Mouse (Mus musculus) stomach, postnatal 0 days (tissue): ENCODE data around the gene Meltf.

Experiments
- CTCF ChIP-seq: IDR thresholded peaks from 2 replicates; pipeline ENCODE4 v1.5.1; 2016; ENCODE audit warnings: antibody characterized with exemption, low read depth, mild to moderate bottlenecking, moderate library complexity
- EP300 ChIP-seq: optimal IDR thresholded peaks from 2 replicates; pipeline ENCODE3; 2016; ENCODE audit warnings: antibody characterized with exemption

DNA sequence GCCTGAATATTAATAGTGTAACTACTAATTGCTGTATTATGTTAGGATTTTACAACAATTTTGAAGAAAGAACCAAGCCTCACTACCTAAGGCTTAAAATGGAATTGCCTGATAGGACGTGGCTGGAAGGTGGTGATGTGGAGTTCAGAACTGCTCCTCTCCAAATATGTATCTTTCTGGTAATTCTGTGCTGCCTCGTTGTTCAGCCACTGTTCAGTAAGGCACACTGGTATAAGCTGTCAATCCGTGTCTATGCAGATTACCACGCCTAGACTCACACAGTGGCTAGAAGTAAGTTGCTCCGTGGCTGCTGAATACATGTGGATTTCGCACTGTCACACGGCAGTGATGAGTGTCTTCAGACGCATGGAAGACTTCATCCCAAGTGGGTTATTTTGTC is 4.9 kb upstream of the Meltf start:
- no peak for TF ChIP-seq CTCF
- TF ChIP-seq EP300: no peak
